Mouse (Mus musculus) testis, adult 2 months (tissue): ENCODE data around the gene Ubl3. TPM values are rescaled to one million over a fixed set of nuclear protein-coding genes. Genes with fewer than 3 reads are reported as not detected.

Experiments
- H3K27ac ChIP-seq: fragments of 200-500 bp; 2 replicates; pipeline ENCODE4 v1.5.1; 2012; ENCODE audit warnings: low read depth, low read length; ENCODE audit not compliant: control insufficient read depth, insufficient read depth
- H3K27me3 ChIP-seq: fragments of 200-500 bp; 2 replicates; pipeline ENCODE4 v1.6.1; 2012; ENCODE audit warnings: mild to moderate bottlenecking, low read length, moderate library complexity; ENCODE audit not compliant: control insufficient read depth, insufficient read depth
- H3K36me3 ChIP-seq: fragments of 200-500 bp; 2 replicates; pipeline ENCODE4 v1.6.1; 2012; ENCODE audit warnings: mild to moderate bottlenecking, low read length; ENCODE audit not compliant: control insufficient read depth, insufficient read depth
- H3K4me1 ChIP-seq: fragments of 200-500 bp; 2 replicates; pipeline ENCODE4 v1.6.1; 2012; ENCODE audit warnings: low read length; ENCODE audit not compliant: control insufficient read depth, insufficient read depth
- H3K4me3 ChIP-seq: fragments of 200-500 bp; 2 replicates; pipeline ENCODE4 v1.5.1; 2012; ENCODE audit warnings: low read depth, mild to moderate bottlenecking, low read length, moderate library complexity, mixed read lengths; ENCODE audit not compliant: control insufficient read depth
- CTCF ChIP-seq: fragments of 200-500 bp; IDR thresholded peaks from 2 replicates; pipeline ENCODE4 v1.5.1; 2012; ENCODE audit warnings: low read depth, mild to moderate bottlenecking, inconsistent platforms, low read length, moderate library complexity; ENCODE audit not compliant: control insufficient read depth, insufficient read depth, insufficient replicate concordance
- POLR2A ChIP-seq: fragments of 200-500 bp; IDR thresholded peaks from 2 replicates; pipeline ENCODE4 v1.6.1; 2012; ENCODE audit warnings: low read depth, mild to moderate bottlenecking, inconsistent platforms, low read length, moderate library complexity; ENCODE audit not compliant: control insufficient read depth
- polyA plus RNA-seq: library from polyadenylated mRNA; depleted of rRNA; stranded (reverse); fragments of >200 nt; gene quantifications from 2 replicates; pipeline ENCODE4 v1.2.3, GENCODE M21; 2012

Gene Ubl3
- polyA plus RNA-seq, 1 experiment, result 176 TPM

DNA sequence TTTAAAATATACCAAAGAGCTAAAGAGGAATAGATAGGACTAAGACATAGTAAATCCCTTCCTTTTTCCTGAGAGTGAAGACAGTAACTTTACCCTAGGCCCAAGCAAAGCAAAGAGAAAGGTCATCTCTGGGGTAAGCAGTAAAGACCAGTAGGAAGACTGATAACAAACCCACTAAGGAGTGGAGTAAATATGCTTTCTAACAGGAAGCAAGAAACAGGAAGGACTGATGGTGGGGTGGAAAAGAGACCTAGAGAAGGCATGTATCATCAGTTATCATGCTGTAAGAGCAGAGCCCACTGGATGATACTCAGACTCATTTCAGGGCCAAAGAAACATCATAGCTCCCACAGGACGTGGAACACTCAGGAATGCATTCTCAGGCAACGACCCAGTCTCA is 10.4 kb downstream of the Ubl3 start:
- no peaks in the 10 kb centered on the region for H3K27me3 ChIP-seq
- peaks cover 2% of the 10 kb centered on the region for H3K4me1 ChIP-seq
- H3K36me3 ChIP-seq, result no peaks in the 10 kb centered on the region
- no peak for TF ChIP-seq POLR2A
- no peak for TF ChIP-seq CTCF
- H3K27ac ChIP-seq, result no peak overlapping the region
- H3K4me3 ChIP-seq, result no peak overlapping the region

DNA sequence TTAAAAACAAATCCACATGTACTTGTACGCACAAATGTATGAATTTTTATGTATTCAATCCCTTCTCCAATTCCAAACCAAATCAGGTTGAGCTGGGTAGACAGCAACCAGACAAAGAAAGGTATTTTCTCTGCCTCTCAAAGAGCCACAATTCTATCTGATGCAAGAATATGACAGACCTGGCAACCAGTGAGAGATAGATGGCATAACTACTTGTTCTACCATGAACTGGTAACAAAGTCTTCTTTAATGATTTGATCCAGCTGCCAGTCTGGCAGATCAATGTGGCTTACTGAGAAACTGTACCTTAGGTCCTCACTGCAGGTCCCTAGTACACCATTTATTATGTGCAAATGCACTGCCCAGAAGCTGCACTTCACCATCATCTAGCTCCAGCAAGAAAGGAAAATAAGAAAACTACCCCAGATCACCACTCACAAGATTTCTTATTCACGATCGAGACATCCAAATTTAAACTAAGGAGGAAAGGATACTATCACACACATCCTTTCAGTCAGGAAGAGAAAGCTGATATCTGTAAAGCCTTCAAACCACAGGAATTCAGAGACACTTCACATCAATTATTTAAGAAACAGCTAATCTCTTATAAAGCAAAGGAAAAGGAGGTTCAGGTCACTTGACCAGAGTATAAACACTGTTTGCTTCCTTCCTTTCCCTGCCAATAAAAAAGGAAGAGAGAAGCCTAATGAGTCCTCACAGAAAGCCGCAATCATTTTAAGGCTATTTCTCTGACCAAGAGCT is 16.7 kb downstream of the Ubl3 start:
- no peaks in the 10 kb centered on the region for H3K27me3 ChIP-seq
- H3K36me3 ChIP-seq, result no peaks in the 10 kb centered on the region
- H3K4me1 ChIP-seq, result peaks cover 2% of the 10 kb centered on the region
- H3K27ac ChIP-seq, result no peak overlapping the region
- TF ChIP-seq POLR2A, result no peak
- no peak for TF ChIP-seq CTCF
- H3K4me3 ChIP-seq, result no peak overlapping the region

DNA sequence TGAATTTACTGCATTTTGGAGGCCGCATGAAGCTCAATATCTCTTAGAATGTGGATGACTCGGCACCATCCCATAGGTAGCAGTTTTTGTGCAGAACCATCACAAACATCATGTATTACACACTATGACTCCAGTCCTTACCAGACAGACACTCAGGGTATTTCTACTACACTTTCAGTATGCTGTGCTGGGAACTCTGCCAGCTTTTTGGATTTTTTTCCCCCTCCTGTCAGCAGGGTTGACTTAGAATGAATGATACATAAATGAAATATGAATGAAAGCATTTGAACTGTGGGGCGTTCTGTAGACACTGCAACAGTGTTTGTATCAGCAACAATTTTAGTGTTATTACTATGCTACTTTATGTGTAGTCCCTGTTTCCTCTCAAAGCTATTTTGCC is 17.9 kb downstream of the Ubl3 start:
- TF ChIP-seq POLR2A, result no peak
- no peak for TF ChIP-seq CTCF
- H3K27me3 ChIP-seq, result no peaks in the 10 kb centered on the region
- no peak overlapping the region for H3K4me3 ChIP-seq

DNA sequence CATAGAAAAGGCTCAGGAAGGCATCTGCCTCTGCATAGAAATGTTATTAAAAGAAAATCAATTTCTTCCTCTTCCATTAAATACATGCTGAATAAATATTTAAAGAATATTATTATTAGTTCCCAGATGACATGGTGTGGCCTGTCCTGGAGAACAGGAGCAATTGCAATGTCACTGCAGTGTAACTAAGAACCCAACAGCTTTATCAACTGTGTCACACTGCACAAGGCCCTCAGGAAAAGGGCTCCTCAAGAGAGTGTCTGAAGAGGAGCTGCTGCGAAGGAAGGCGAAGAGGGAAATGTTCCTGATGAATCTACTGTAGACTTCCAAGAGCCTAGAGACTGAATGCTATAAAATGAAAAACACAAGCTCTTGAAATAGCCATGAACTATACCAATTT is 18.7 kb downstream of the Ubl3 start:
- Histone ChIP-seq H3K4me1 (peaks cover 2% of the 10 kb centered on the region; the same call in 1 of the 2 replicates), H3K27me3 (no peaks in the 10 kb centered on the region), H3K27ac (no peak overlapping the region), H3K4me3 (no peak overlapping the region), H3K36me3 (no peaks in the 10 kb centered on the region)
- no peak for TF ChIP-seq POLR2A
- TF ChIP-seq CTCF, result no peak

More for the DNA sequence above, 17.9 kb downstream of the Ubl3 start:
- H3K4me1 ChIP-seq, result peaks cover 2% of the 10 kb centered on the region; the same call in 1 of the 2 replicates
- no peak overlapping the region for H3K27ac ChIP-seq
- H3K36me3 ChIP-seq, result no peaks in the 10 kb centered on the region

DNA sequence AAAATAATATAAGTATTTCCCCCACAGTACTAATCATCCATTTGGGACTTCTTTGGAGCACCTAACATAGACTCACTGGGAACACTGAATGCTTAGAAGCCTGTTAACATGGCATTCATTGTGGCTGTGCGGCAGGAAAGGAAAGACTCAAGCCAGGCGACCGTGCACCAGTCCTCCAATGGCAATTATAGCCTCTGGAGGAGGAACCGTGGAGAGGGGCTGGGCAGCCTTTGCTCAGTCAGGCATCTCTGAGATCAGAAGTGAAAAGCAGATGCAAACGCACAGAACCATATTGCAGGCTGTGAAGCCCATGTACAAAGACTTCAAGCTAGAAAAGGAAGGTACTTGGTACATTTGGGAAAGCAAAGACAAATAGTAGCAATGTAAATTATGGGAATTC is 20.4 kb downstream of the Ubl3 start:
- no peaks in the 10 kb centered on the region for H3K36me3 ChIP-seq
- H3K27me3 ChIP-seq, result no peaks in the 10 kb centered on the region
- no peaks in the 10 kb centered on the region for H3K4me1 ChIP-seq
- no peak overlapping the region for H3K4me3 ChIP-seq
- H3K27ac ChIP-seq, result no peak overlapping the region
- TF ChIP-seq CTCF, result no peak
- TF ChIP-seq POLR2A, result no peak

DNA sequence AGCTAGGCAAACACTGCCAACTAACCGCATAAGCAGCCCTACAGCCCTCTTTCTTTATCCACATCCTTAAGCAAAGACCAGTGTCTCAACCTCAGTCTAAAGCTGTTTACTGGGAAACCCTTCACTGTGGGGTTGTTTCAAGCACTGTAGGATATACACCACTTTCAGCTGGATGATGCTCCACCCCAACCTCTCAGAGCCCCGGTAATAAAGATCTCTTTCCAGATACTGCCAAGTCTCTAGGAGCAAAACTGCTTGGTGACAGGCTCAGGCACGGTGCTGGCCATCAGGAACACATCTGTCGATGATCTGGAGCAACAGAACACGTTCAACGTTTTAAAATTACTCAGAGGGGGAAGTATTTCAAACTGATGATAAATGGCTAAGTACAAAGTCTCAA is 25.0 kb downstream of the Ubl3 start:
- Histone ChIP-seq H3K4me1 (no peaks in the 10 kb centered on the region), H3K36me3 (no peaks in the 10 kb centered on the region), H3K27me3 (no peaks in the 10 kb centered on the region), H3K27ac (no peak overlapping the region), H3K4me3 (no peak overlapping the region)
- TF ChIP-seq POLR2A (no peak), CTCF (no peak)

DNA sequence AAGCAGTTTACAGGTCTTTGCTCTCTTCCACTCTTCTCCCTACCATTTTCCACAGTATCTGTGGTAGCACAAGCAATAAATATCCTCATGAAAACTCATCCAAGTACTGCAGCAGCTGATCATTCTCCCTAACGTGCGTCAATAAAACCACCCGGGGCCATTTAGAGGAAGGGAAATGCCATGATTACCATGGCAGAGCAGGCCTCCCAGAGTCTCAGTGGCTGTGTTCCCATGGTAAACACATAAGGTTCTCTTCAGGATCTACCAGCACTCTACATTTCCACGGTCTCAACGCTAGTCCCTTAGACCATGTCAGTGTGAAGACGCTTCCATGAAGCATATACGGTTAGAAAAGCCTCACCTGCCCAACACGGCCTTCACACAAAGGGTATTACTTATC is 26.0 kb downstream of the Ubl3 start:
- Histone ChIP-seq H3K4me1 (no peaks in the 10 kb centered on the region), H3K36me3 (no peaks in the 10 kb centered on the region), H3K27ac (no peak overlapping the region), H3K4me3 (no peak overlapping the region), H3K27me3 (no peaks in the 10 kb centered on the region)
- TF ChIP-seq CTCF (no peak), POLR2A (no peak)

DNA sequence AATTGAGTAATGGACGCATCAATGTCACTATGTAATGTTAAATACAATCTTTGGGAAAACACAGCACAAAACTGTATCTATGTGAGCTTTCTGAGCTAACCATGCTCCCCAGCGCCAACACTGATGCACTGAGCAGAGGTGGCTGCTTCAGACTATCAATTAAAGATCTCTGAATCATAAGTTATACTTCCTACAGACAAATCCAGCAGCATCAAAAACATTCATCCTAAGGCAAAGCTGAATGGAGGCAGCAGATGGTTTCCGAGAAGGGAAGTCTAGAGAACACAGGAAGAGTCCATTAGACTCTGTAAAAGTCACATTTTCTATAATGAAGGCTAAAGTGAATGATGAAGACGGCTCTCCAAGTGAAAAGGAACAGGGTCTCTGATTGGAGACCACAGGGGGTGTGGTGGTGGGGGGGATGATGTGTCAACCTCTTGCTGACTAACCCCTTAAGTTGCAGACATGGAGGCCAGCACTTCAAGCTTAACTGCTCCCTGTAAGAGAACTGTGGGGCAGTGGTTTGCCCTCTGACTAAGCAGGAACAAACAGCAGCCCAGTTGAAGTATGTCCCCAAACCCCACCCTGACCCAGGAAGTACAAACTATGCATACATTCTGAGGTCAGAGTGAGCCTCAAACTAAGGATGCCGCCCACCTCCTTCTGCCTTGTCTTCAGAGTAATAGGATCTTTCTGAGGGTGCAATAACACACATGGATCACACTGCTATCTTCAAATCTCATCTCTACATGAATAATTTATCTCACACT is 29.2 kb downstream of the Ubl3 start:
- Histone ChIP-seq H3K36me3 (no peaks in the 10 kb centered on the region), H3K4me1 (no peaks in the 10 kb centered on the region), H3K27ac (no peak overlapping the region), H3K27me3 (no peaks in the 10 kb centered on the region), H3K4me3 (no peak overlapping the region)
- TF ChIP-seq POLR2A, result no peak
- no peak for TF ChIP-seq CTCF
